Mouse (Mus musculus): ENCODE results near the gene Foxred2.

GRCm38 (mm10) chr15:77906545-77906944 lies 50.0 kb downstream of the Foxred2 start:
- TF ChIP-seq HCFC1 (IDR thresholded peaks at IDR 0.05; ENCODE audit: borderline replicate concordance, insufficient read depth, low read length) (no peak), ZNF384 (IDR thresholded peaks at IDR 0.05; ENCODE audit: low read depth, low read length) (no peak), CHD2 (IDR thresholded peaks at IDR 0.05; ENCODE audit: low read depth, low read length) (no peak)

Data from ES-E14 (cell line).